Mouse (Mus musculus): ENCODE measurements around the gene Pold2. TPM values are rescaled to one million over a fixed set of nuclear protein-coding genes. Genes with fewer than 3 reads are reported as not detected.

Gene Pold2
- total RNA-seq (2021): 10 to 100 TPM; 21.1 to 22.0 TPM

DNA sequence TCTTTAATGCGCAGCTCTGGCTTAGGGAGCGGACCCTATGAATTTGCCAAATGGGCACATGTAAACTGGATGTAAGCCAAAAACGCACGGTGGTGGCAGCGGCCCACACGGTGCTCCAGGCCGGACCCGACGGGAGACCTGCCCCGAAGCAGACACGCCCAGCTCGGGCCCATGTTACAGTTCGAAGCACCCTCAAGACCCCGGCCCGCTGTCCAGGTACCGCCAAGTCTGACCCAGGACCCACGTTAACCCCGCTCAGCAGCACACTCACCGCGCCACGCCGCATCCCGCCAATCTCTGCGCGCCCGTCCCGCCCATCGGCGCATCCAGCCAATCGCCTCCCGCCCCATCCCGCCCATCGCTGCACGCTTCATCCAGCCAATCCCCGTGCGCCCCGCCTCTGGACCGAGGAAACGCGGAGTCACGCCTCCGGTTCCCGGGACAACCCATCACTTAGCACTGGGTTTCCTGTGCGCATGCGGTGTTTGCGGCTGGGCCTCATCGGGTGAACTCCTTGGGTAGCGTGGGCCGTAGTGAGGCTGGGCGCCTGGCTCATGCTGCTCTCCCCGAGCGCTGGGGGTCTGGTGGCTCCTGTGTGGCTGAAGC is at the start of gene Pold2:
Gene Pold2, minus strand, starts transcription at position 372 of the 606 bp plus-strand sequence.
- DNase-seq (ENCODE audit: extremely low spot score in 1 of 2, low spot score in 2 of 2): peak; percentile 97 to 99
- intact Hi-C loops (cut with DNase I): loop anchor here (5.0 kb wide), 2 partner anchors 41 to 79 kb away; partner anchors contain the start of genes Polm and Ykt6

GRCm38 (mm10) chr11:5926696-5927220 is 48.7 kb upstream of the Pold2 start:
- intact Hi-C loops (cut with DNase I): no loop called here
- DNase-seq (ENCODE audit: extremely low spot score in 1 of 2, low spot score in 2 of 2): no peak

GRCm38 (mm10) chr11:5924699-5925098 is 46.6 kb upstream of the Pold2 start:
- DNase-seq (ENCODE audit: extremely low spot score in 1 of 2, low spot score in 2 of 2): no peak
- intact Hi-C loops (cut with DNase I): no loop called here

DNA sequence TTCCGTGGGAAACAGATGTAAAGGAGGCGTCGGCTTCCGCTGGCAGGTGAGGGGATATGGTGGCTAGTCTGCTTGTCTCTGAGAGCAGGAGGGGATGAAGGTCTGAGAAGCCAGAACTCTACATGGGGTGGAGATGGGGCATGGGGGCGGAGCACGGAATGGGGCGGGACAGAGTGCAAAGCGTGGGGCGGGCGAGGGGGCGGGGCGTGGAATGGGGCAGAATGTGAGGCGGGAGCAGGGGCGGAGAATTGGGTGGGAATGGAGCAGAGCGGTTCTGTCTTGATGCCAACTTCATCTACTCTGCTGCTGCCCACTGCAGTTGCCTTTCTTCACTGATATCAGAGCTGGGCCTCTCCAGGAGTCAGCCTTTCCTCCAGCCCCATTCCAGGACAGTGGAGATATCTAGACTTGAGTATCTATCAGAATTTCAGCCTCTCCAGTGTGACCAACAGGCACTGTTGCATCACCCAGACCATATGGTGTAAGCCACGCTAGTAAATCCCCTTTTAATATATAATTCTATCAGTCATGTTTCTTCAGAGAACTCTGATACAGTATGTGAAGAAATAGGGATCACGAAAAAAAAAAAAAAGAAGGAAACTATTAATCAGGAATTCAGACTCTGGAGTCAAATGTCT is 42.4 kb upstream of the Pold2 start:
- intact Hi-C loops (cut with DNase I): no loop called here
- no peak for DNase-seq (ENCODE audit: extremely low spot score in 1 of 2, low spot score in 2 of 2)

DNA sequence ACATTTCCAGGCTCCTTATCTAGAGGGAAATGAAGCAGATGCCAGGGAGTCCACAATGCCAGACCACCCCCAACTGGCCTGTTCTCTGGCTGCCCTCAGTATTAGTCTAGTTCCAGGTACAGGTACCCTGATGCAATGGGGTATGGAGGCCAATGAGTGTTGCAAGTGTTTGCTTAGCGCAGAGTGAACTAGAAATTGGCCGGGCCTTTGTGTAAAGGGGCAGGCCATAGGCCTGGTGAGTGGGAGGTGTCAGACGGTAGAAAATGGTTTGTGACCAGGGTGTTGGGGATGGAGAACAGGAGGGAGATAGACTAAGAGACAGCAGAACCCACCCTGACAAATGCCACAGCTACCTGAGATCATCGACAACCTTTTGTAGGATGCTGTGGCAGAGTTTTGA is 41.5 kb upstream of the Pold2 start:
- intact Hi-C loops (cut with DNase I): no loop called here
- DNase-seq (ENCODE audit: extremely low spot score in 1 of 2, low spot score in 2 of 2): no peak

DNA sequence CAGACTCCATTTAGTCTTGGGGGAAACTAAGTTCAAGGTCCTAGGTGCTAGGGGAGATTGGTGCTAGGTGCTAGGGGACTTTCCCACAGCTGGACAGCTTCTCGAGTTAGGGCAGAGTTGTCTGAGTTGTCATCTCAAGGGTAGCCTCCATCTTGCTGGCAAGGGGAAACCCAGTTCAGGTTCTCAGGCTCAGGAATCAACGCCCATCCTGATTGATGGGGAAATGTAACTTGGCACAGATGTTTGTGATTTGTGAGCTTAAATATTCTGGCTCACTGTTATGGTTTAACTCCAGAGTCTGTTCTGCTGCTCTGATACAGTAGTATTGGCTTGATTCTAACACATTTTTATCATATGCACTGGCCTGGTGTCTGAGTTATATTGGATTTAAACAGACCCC is 40.0 kb upstream of the Pold2 start:
- intact Hi-C loops (cut with DNase I): no loop called here
- no peak for DNase-seq (ENCODE audit: extremely low spot score in 1 of 2, low spot score in 2 of 2)

- intact Hi-C loops (cut with DNase I): no loop called here
- DNase-seq (ENCODE audit: extremely low spot score in 1 of 2, low spot score in 2 of 2): no peak
These were observed 38.1 kb upstream of the Pold2 start for GRCm38 (mm10) chr11:5916178-5916548.

DNA sequence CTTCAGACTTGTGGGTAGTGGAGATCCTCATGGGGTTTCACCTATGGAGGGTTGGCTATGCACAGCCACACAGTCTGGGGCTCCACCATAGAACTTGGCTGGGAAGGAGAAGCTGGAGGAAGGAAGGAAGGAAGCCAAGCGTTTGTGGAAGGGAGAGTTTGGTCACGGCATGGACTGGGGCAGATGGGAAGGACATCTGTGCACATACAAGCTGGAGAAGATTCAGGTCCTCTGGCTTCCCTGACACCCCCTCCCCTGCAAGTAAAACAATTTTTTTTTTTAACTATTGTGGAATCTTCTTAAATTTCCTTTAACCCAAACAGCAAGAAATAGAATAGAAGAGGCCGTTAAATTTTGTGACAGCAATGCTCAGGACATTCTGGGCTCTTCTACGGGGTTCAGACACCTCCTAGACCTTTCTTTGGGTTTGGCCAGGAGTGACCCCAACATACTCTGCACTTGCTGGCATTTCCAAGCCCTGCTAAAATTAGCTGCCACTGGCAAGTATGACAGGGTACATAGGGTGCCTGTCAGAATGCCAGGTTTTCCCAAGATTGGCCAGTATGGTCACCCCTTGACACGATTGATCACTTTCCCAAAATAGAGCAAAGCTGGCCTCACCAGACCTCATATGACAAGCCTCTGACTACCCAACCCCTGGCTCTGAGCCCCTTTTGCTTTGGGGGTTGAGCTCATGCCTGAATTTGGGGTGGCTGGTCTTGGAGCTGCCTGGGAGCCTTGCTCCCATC is 37.5 kb upstream of the Pold2 start:
- intact Hi-C loops (cut with DNase I): no loop called here
- DNase-seq (ENCODE audit: extremely low spot score in 1 of 2, low spot score in 2 of 2): no peak

GRCm38 (mm10) chr11:5914940-5915339 is 36.8 kb upstream of the Pold2 start:
- DNase-seq (ENCODE audit: extremely low spot score in 1 of 2, low spot score in 2 of 2): no peak
- intact Hi-C loops (cut with DNase I): no loop called here

- no peak for DNase-seq (ENCODE audit: extremely low spot score in 1 of 2, low spot score in 2 of 2)
- intact Hi-C loops (cut with DNase I): no loop called here
These were observed 35.8 kb upstream of the Pold2 start for GRCm38 (mm10) chr11:5913936-5914335.

DNA sequence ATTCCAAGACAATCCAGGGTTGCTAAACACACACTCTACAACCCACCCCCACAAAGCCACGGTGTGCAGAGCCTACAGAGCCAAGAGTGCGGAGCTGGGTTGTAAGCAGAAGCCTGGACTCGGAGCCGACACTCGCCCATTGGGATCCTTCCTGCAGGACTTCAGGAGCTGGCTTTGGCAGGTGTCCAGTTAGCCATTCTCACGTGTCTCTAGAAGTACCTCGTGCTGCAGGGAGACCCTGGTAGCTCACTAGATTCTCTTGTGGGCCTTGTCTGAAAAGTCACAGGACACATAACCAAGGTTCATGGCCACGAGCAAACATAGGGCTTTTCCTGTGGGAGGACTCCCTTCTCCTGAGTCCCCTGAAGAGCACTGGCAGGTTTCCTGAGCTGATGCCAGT is 35.2 kb upstream of the Pold2 start:
- intact Hi-C loops (cut with DNase I): no loop called here
- no peak for DNase-seq (ENCODE audit: extremely low spot score in 1 of 2, low spot score in 2 of 2)

DNA sequence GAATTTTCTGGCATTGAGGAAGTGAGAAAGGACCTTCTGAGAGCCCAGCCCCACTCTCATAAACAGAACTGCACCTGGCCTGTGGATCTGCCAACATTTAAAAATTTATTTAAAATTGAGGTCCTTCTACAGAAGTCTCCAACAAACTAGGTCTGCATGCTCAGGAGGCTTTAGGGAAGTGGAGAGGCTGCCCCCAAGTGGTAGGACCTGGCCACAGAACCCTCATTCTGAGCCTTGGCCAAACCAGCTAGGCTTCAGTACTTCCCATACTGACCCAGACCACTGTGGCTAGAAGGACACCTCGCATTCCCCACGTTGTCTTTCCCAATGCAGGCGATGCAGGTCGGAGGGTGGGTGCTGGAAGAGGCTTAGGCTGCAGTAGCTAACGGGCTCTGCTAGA is 34.5 kb upstream of the Pold2 start:
- intact Hi-C loops (cut with DNase I): no loop called here
- DNase-seq (ENCODE audit: extremely low spot score in 1 of 2, low spot score in 2 of 2): peak; percentile 52 to 68

- intact Hi-C loops (cut with DNase I): no loop called here
- DNase-seq (ENCODE audit: extremely low spot score in 1 of 2, low spot score in 2 of 2): no peak
These were observed 30.6 kb upstream of the Pold2 start for GRCm38 (mm10) chr11:5908642-5909041.

- DNase-seq (ENCODE audit: extremely low spot score in 1 of 2, low spot score in 2 of 2): no peak
- intact Hi-C loops (cut with DNase I): no loop called here
These were observed 29.0 kb upstream of the Pold2 start for GRCm38 (mm10) chr11:5907096-5907495.

DNA sequence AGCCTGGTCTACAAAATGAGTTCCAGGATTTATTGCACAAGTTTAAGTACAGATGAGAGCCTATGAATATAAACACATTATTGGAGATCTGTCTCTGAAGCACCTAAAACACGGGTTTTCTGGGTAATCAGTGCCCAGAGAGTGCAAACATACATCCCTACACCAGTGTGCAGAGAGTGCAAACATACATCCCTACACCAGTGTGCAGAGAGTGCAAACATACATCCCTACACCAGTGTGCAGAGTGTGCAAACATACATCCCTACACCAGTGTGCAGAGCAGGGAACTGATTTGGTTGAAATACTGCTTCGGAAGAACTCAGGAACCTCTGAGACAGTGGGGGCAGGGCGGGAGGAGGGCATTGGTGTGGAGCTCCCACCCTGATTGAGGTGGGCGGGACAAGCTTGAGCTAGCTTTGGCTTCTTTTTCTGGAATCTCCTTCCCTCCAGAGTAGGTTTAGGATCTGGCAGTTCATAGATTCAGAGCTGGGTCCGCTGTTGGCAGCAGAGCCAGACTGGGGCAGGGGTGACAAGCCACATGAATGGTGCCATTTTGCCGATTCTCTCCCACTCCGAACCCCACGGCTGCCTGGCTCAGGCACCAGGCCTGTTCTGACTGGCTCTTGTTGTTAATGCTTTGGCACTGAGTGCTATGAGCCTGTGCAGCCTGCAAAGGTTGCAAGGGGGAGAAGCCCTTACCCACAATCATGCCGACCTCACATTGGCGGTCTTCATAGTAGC is 27.9 kb upstream of the Pold2 start:
- intact Hi-C loops (cut with DNase I): no loop called here
- peak in 1 of 2 experiments; percentile 14 for DNase-seq (ENCODE audit: extremely low spot score in 1 of 2, low spot score in 2 of 2)

DNA sequence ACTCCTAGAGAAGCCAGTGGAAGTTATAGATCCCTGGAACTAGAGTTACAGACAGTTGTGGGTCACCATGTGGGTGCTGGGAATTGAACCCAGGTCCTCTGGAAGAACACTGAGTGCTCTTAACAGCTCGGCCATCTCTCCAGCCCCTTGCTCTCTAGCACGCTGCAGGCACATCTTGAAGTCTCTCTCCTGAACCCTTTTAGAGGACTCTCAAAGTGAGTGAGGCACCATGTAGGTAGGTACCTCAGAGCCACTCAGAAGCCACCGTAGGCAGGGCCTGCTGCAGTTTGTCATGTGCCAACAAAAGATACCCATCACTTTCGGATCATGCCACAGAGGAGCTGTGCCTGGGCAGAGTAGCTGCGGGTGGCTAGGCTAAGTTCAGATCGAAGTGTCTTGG is 26.8 kb upstream of the Pold2 start:
- DNase-seq (ENCODE audit: extremely low spot score in 1 of 2, low spot score in 2 of 2): no peak
- intact Hi-C loops (cut with DNase I): no loop called here

DNA sequence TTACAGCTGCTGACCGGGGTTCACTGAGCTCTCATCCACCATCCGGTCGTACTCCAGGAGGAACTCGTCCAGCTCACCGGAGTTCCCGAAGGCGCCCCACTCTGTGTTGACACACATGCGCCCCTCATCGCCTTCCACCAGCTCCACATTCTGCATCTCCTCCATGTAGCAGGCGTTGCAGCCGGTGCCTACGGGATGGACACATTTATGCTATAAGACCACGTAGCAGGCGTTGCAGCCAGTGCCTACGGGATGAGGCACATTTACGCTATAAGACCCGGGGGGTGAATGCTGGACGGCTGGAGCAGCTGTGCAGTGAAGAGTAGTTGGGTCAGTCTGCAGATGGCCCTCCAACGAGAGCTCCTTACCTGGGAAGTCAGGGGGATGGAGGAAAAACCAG is 26.3 kb upstream of the Pold2 start:
- DNase-seq (ENCODE audit: extremely low spot score in 1 of 2, low spot score in 2 of 2): no peak
- intact Hi-C loops (cut with DNase I): no loop called here

DNA sequence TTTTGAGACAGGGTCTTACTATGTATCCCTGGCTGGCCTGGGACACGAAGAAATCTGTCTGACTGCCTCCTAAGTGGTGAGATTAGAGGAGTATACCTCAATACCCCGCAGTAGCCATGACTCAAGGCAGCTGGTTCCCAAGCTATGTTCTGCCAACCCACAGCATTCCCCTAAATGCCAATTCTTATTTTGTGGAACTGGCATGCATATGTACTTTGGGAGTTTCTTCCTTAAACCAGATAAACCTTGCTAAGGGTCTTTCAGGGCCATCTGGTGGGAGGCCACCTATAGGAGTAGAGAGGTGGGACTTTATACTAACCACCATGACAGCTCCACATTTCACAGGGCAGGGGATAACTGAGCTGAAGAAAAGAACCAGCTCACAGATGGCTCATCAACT is 25.8 kb upstream of the Pold2 start:
- intact Hi-C loops (cut with DNase I): no loop called here
- DNase-seq (ENCODE audit: extremely low spot score in 1 of 2, low spot score in 2 of 2): no peak

DNA sequence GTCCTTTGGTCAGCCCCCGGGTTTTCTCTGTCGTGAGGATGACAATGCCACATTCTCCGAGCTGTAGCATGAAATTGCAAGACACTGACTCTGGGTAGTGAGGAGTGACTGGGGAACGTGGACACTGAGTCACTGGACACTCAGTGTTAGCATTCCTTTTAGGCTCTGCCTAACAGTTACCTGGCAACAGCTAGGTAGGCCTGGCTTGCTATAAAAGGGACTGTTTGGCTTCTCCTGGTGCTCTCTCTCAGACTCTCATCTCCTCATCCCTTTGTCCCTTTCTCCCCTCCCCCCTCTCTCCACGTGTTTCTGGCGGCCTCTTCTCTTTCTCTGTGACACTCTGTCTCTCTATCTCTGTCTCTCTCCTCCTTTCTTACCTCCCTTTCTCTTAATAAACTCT is 24.3 kb upstream of the Pold2 start:
- no peak for DNase-seq (ENCODE audit: extremely low spot score in 1 of 2, low spot score in 2 of 2)
- intact Hi-C loops (cut with DNase I): no loop called here
